In the genomic region with DNA sequence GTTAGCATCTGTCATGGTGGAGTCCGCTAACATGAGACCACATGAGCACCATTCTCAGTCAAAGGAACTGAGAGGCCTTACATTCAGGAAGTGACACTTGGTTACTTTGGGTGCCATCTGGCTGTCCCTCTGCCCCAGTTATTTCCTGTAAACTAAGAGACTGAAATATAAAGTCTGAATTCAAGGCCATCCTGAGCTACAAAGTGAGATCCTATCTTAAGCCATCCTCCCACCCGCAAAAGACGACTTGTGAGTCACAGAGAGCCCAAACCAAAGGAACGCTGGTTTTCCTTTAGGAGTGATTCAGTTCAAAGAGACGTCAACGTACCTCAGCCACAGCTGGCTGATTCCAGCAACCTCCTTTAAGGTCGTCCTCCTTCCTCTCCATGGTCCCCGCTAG, we compare ENCODE assay signal across 39 mouse cellular contexts. TPM values are rescaled to one million over a fixed set of nuclear protein-coding genes. Genes with fewer than 3 reads are reported as not detected.
DNase-seq lines count a peak whose midpoint lies in the region; ATAC-seq and TF ChIP-seq lines count a peak whose summit lies in the region.
"Had no signal": no experiment of that assay in that cellular context is flagged by ENCODE, and none has a peak within 500 bp of the region (broad histone marks: within the 10 kb centered on the region; RNA-seq: fewer than 3 reads in every experiment).

No protein-coding gene starts in this region.

- H3K4me3 ChIP-seq in myocyte = no peak overlapping the region
- no peak overlapping the region for H3K4me3 ChIP-seq in hindbrain, embryonic 16.5 days (ENCODE audit: low read length)
- H3K4me3 ChIP-seq in left cerebral cortex, adult 2 months = no peak overlapping the region
- H3K4me3 ChIP-seq: forebrain, embryonic 12.5 days; heart, embryonic 10.5 days; heart, embryonic 15.5 days; hindbrain, embryonic 12.5 days; midbrain, embryonic 10.5 days; neural tube, embryonic 15.5 days had no signal

- DNase-seq in spleen, postnatal 36 days (ENCODE audit: low spot score in 2 of 2) = peak; percentile 13 to 32
- DNase-seq in spleen, postnatal 10 days (ENCODE audit: low spot score in 2 of 2) = no peak
- peak; percentile 14 for DNase-seq in A20 (ENCODE audit: low read depth, low spot score)
- peak; percentile 63 for DNase-seq in brain, adult 2 months (ENCODE audit: low read depth, low spot score)
- DNase-seq in adrenal gland, postnatal 10 days = no peak
- DNase-seq in left cerebral cortex, adult 2 months (ENCODE audit: extremely low spot score in 1 of 2, low spot score in 2 of 2) = no peak
- DNase-seq: adrenal gland, postnatal 14 days; cerebellum, adult 11-12 months; cerebellum, postnatal 14 days; forebrain, postnatal 0 days; gastrocnemius, postnatal 25 days; heart, adult 11 months; heart, postnatal 36 days; kidney, postnatal 14 days; layer of hippocampus, adult 9-11 months; liver; lung, embryonic 14.5 days; lung, postnatal 14 days; retina, postnatal 1 day had no signal

- no peak overlapping the region for H3ac ChIP-seq in myocyte (ENCODE audit: control insufficient read depth, insufficient read length)

- no peak for TF ChIP-seq CTCF in left cerebral cortex, adult 2 months (IDR thresholded peaks at IDR 0.05)

- WGBS in hindbrain, embryonic 16.5 days = 85% methylated on average over 8 of the region's 8 CpGs

- H3K9me3 ChIP-seq in hindbrain, embryonic 16.5 days (ENCODE audit: control insufficient read depth, low read length) = no peaks in the 10 kb centered on the region
- H3K9me3 ChIP-seq: forebrain, embryonic 12.5 days; heart, embryonic 10.5 days; heart, embryonic 15.5 days; hindbrain, embryonic 12.5 days; midbrain, embryonic 10.5 days; neural tube, embryonic 15.5 days had no signal

- ATAC-seq in hindbrain, embryonic 16.5 days = no peak
- ATAC-seq: forebrain, postnatal 0 days; intestine, postnatal 0 days; Patski had no signal

- no peak overlapping the region for H3K27ac ChIP-seq in hindbrain, embryonic 16.5 days (ENCODE audit: low read depth, low read length)
- H3K27ac ChIP-seq in left cerebral cortex, adult 2 months = no peak overlapping the region
- H3K27ac ChIP-seq: forebrain, embryonic 12.5 days; heart, embryonic 10.5 days; heart, embryonic 15.5 days; hindbrain, embryonic 12.5 days; liver, embryonic 14.5 days; midbrain, embryonic 10.5 days; neural tube, embryonic 15.5 days had no signal

- intact Hi-C loops in left cerebral cortex, adult 2 months (cut with DNase I) = no loop called here

- no peaks in the 10 kb centered on the region for H3K36me3 ChIP-seq in myocyte (ENCODE audit: control insufficient read depth, insufficient read depth)
- no peaks in the 10 kb centered on the region for H3K36me3 ChIP-seq in hindbrain, embryonic 16.5 days (ENCODE audit: control insufficient read depth, insufficient read depth, low read length)
- H3K36me3 ChIP-seq: heart, embryonic 15.5 days had no signal

- TF ChIP-seq POLR2A in myocyte (IDR thresholded peaks at IDR 0.05; ENCODE audit: insufficient read length, low read depth) = no peak

- H3K4me2 ChIP-seq in myocyte (ENCODE audit: low read depth) = peak overlapping the region; percentile 30
- no peak overlapping the region for H3K4me2 ChIP-seq in hindbrain, embryonic 16.5 days (ENCODE audit: low read length)
- H3K4me2 ChIP-seq: forebrain, embryonic 12.5 days; heart, embryonic 15.5 days; hindbrain, embryonic 12.5 days; lung, embryonic 14.5 days; neural tube, embryonic 15.5 days had no signal

- no peak overlapping the region for H3K9ac ChIP-seq in hindbrain, embryonic 16.5 days (ENCODE audit: low read depth, low read length)
- H3K9ac ChIP-seq: forebrain, embryonic 12.5 days; forebrain, postnatal 0 days; heart, embryonic 15.5 days; hindbrain, embryonic 12.5 days; liver, embryonic 14.5 days; lung, embryonic 14.5 days; neural tube, embryonic 15.5 days had no signal

- no peaks in the 10 kb centered on the region for H3K4me1 ChIP-seq in hindbrain, embryonic 16.5 days (ENCODE audit: control insufficient read depth, insufficient read depth, low read depth, low read length)

- H3K27me3 ChIP-seq in myocyte (ENCODE audit: control insufficient read depth, insufficient read depth, insufficient read length) = no peaks in the 10 kb centered on the region
- H3K27me3 ChIP-seq in hindbrain, embryonic 16.5 days (replicated peaks; ENCODE audit: control insufficient read depth, insufficient read depth, low read length) = no peaks in the 10 kb centered on the region
- H3K27me3 ChIP-seq: forebrain, embryonic 12.5 days; heart, embryonic 15.5 days; hindbrain, embryonic 12.5 days; neural tube, embryonic 15.5 days; Patski had no signal

- no peaks in the 10 kb centered on the region for H3K79me2 ChIP-seq in myocyte (ENCODE audit: control insufficient read depth, insufficient read depth)

TF ChIP-seq in myocyte, 11 proteins besides CTCF, POLR2A, EP300 and RAD21:
- TF ChIP-seq USF1 (IDR thresholded peaks at IDR 0.05; ENCODE audit: low read depth) (no peak), TCF12 (IDR thresholded peaks at IDR 0.05; ENCODE audit: insufficient read depth, poor library complexity, severe bottlenecking) (no peak), TCF3 (IDR thresholded peaks at IDR 0.05; ENCODE audit: insufficient read length, low read depth) (no peak), CEBPB (IDR thresholded peaks at IDR 0.05; ENCODE audit: insufficient read depth, poor library complexity, severe bottlenecking) (no peak), REST (IDR thresholded peaks at IDR 0.05; ENCODE audit: insufficient read depth, insufficient read length) (no peak), MYOD1 (IDR thresholded peaks at IDR 0.05; ENCODE audit: control insufficient read depth in 1 of 3, insufficient read length in 2 of 3, low read depth in 2 of 3) (no peak), MYOG (IDR thresholded peaks at IDR 0.05; ENCODE audit: control insufficient read depth in 1 of 3, insufficient read depth in 1 of 3, insufficient read length in 2 of 3, low read depth in 2 of 3) (no peak), E2F4 (IDR thresholded peaks at IDR 0.05; ENCODE audit: insufficient read depth) (no peak), POLR2AphosphoS2 (IDR thresholded peaks at IDR 0.05; ENCODE audit: insufficient read length, low read depth) (no peak), MAX (IDR thresholded peaks at IDR 0.05; ENCODE audit: low read depth) (no peak), SRF (IDR thresholded peaks at IDR 0.05; ENCODE audit: control insufficient read depth, insufficient read length, low read depth) (no peak)

RNA-seq across cellular contexts. Expression of a gene that starts 6.9 kb away (rescaled TPM):
- 20.6 TPM for polyA plus RNA-seq in myocyte (2012; fragmentation: generic; extraction: Trizol)
- polyA plus RNA-seq in hindbrain, embryonic 16.5 days (2015; fragmentation: Nextera tagmentation; extraction: Ambion mirVana) = 31.2 and 34.0 TPM in 2 replicates
- total RNA-seq in adrenal gland, postnatal 10 days (2021) = 10 to 100 TPM; 34.3 to 40.2 TPM
- total RNA-seq in left cerebral cortex, adult 2 months (2021) = 10 to 100 TPM; 27.0 to 30.6 TPM

RNA-seq across cellular contexts. Expression of a gene that starts 9.5 kb away (rescaled TPM):
- polyA plus RNA-seq in myocyte (2012; fragmentation: generic; extraction: Trizol) = 0.12 TPM
- polyA plus RNA-seq in hindbrain, embryonic 16.5 days (2015; fragmentation: Nextera tagmentation; extraction: Ambion mirVana) = 1.1 and 1.4 TPM in 2 replicates
- total RNA-seq in adrenal gland, postnatal 10 days (2021) = under 1 TPM; 0.33 to 0.45 TPM
- under 1 TPM; 0.18 to 0.44 TPM for total RNA-seq in left cerebral cortex, adult 2 months (2021)

RNA-seq across cellular contexts. Expression of a gene that starts 32.8 kb away (rescaled TPM):
- polyA plus RNA-seq in myocyte (2012; fragmentation: generic; extraction: Trizol) = not detected
- polyA plus RNA-seq in hindbrain, embryonic 16.5 days (2015; fragmentation: Nextera tagmentation; extraction: Ambion mirVana) = not detected in 2 replicates
- not detected for total RNA-seq in adrenal gland, postnatal 10 days (2021)
- not detected for total RNA-seq in left cerebral cortex, adult 2 months (2021)
- total RNA-seq: adrenal gland, postnatal 14 days; forebrain, postnatal 0 days; gastrocnemius, postnatal 25 days; heart, postnatal 36 days; left cerebral cortex, postnatal 14 days; MEL; midbrain, postnatal 0 days had no signal
- polyA plus RNA-seq: C2C12; cortical plate, adult 2 months; embryonic facial prominence, embryonic 14.5 days; forebrain, embryonic 12.5 days; forebrain, postnatal 0 days; heart, embryonic 10.5 days; heart, embryonic 15.5 days; hindbrain, embryonic 12.5 days; intestine, postnatal 0 days; kidney, embryonic 14.5 days; limb, embryonic 11.5 days; liver, embryonic 14.5 days; lung, embryonic 14.5 days; midbrain, embryonic 10.5 days; midbrain, postnatal 0 days; neural tube, embryonic 15.5 days; Patski; stomach, embryonic 16.5 days had no signal

Comparison
In these comparisons a context has a peak if more than half of its experiments do, and no peak if none do; other contexts are left out.
1. DNase-seq: peak in spleen, postnatal 36 days (2 of 2), A20 (single experiment) and brain, adult 2 months (single experiment); none in spleen, postnatal 10 days (0 of 2), adrenal gland, postnatal 10 days (single experiment) and left cerebral cortex, adult 2 months (0 of 2).